Mouse (Mus musculus): Measurements from ENCODE around the gene E430018J23Rik. TPM values are rescaled to one million over a fixed set of nuclear protein-coding genes. Genes with fewer than 3 reads are reported as not detected.

E430018J23Rik gene
- polyA plus RNA-seq (2012; rRNA removed): 4.3 and 6.4 TPM in 2 replicates

DNA sequence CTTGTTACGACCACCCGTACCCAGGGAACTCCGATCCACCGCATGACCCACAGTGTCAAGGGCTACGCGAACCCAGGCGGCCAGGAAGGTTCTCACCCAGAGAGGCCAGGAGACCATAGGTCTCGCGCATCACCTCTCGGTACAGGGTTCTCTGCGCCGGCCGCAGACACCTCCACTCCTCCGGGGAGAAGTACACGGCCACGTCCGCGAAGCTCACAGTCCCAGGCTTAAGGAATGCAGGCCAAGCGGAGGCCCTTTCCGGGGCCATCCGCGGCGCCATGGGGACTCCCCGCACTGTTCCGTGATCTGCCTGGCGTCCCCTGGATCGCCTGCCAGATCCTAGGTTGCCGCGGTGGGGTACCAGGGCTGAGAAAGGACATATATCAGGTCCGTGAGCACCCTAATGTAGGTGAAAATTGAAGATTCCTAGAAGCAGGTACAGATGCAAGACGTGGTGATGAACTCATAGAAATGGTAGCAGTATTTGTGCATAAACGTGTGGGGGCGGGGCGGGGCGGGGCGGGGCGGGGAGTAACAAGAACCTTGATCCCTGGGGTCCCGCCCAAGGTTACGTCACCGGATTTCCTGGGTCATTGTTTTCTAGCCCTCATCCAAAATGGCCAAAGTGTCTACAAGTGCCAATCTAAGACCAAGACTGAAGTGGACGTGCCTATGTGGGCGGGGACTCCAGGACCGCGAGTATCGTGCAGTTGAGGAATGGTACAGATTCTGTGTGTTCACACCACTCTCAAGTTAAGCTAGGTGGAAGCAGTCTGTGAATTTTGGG, at the start of gene E430018J23Rik:
Gene E430018J23Rik (minus strand): TSS at position 473 of the 787 bp plus-strand sequence.
- Histone ChIP-seq H3K36me3 (ENCODE audit: control insufficient read depth, insufficient read depth, low read length) (0 out of 2 replicates have a peak, but pooled peaks cover 2% of the 10 kb centered on the region), H3K27ac (ENCODE audit: insufficient read depth, low read length) (peak within 1 kb of the TSS; percentile 95), H3K4me1 (ENCODE audit: control insufficient read depth, insufficient read depth, insufficient read length) (peaks cover 6% of the 10 kb centered on the region; the same call in 1 of the 2 replicates), H3K4me3 (ENCODE audit: extremely low read depth, insufficient read depth, insufficient read length) (peak within 1 kb of the TSS; percentile 96), H3K27me3 (ENCODE audit: control insufficient read depth, insufficient read depth, low read length) (no peaks in the 10 kb centered on the region)
- TF ChIP-seq POLR2A (IDR thresholded peaks at IDR 0.05; ENCODE audit: low read depth, low read length) (peak; percentile 53), CTCF (IDR thresholded peaks at IDR 0.05; ENCODE audit: extremely low read depth, insufficient read depth, insufficient read length, insufficient replicate concordance) (no peak)
- DNase-seq (ENCODE audit: low read depth in 1 of 2, low spot score in 2 of 2): peak; percentile 93 to 97
- under 1% methylated on average over 45 of the region's 45 CpGs for WGBS

DNA sequence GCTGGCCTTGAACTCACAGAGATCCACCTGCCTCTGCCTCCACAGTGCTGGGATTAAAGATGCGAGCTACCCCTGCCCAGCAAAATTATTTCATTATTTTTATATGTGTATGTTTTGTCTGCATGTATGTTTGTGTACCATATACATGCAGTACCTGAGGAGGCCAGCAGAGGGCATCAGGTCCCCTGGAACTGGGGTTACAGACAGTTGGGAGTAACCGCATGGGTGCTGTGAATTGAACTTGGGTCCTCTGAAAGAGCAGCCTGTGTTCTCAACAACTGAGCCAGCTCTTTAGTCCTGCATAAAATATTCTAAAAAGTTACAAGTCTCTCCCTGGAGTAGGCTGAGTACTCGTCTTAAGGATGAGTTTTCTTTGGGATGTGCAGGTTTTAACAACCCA, 44.3 kb upstream of the E430018J23Rik start:
- WGBS: 94% methylated on average over 3 of the region's 3 CpGs

GRCm38 (mm10) chr7:127435206-127435605, 41.8 kb upstream of the E430018J23Rik start:
- Histone ChIP-seq H3K4me1 (ENCODE audit: control insufficient read depth, insufficient read depth, insufficient read length) (no peaks in the 10 kb centered on the region), H3K27me3 (ENCODE audit: control insufficient read depth, insufficient read depth, low read length) (no peaks in the 10 kb centered on the region), H3K36me3 (ENCODE audit: control insufficient read depth, insufficient read depth, low read length) (no peaks in the 10 kb centered on the region), H3K27ac (ENCODE audit: insufficient read depth, low read length) (no peak overlapping the region), H3K4me3 (ENCODE audit: extremely low read depth, insufficient read depth, insufficient read length) (no peak overlapping the region)
- 82% methylated on average over 4 of the region's 4 CpGs for WGBS
- TF ChIP-seq POLR2A (IDR thresholded peaks at IDR 0.05; ENCODE audit: low read depth, low read length) (no peak), CTCF (IDR thresholded peaks at IDR 0.05; ENCODE audit: extremely low read depth, insufficient read depth, insufficient read length, insufficient replicate concordance) (no peak)
- no peak for DNase-seq (ENCODE audit: low read depth in 1 of 2, low spot score in 2 of 2)

More for the DNA sequence above, 44.3 kb upstream of the E430018J23Rik start:
- H3K27me3 ChIP-seq (ENCODE audit: control insufficient read depth, insufficient read depth, low read length): no peaks in the 10 kb centered on the region
- peak; percentile 31; the same call in 1 of the 2 replicates for TF ChIP-seq CTCF (IDR thresholded peaks at IDR 0.05; ENCODE audit: extremely low read depth, insufficient read depth, insufficient read length, insufficient replicate concordance)
- TF ChIP-seq POLR2A (IDR thresholded peaks at IDR 0.05; ENCODE audit: low read depth, low read length): no peak
- no peak overlapping the region for H3K4me3 ChIP-seq (ENCODE audit: extremely low read depth, insufficient read depth, insufficient read length)
- peaks cover 2% of the 10 kb centered on the region; the same call in 1 of the 2 replicates for H3K36me3 ChIP-seq (ENCODE audit: control insufficient read depth, insufficient read depth, low read length)
- no peaks in the 10 kb centered on the region for H3K4me1 ChIP-seq (ENCODE audit: control insufficient read depth, insufficient read depth, insufficient read length)
- no peak for DNase-seq (ENCODE audit: low read depth in 1 of 2, low spot score in 2 of 2)
- no peak overlapping the region for H3K27ac ChIP-seq (ENCODE audit: insufficient read depth, low read length)

GRCm38 (mm10) chr7:127426354-127426753, 32.9 kb upstream of the E430018J23Rik start:
- 66% methylated on average over 3 of the region's 3 CpGs for WGBS
- 0 out of 2 replicates have a peak, but pooled peaks cover under 1% of the 10 kb centered on the region for H3K4me1 ChIP-seq (ENCODE audit: control insufficient read depth, insufficient read depth, insufficient read length)
- no peaks in the 10 kb centered on the region for H3K36me3 ChIP-seq (ENCODE audit: control insufficient read depth, insufficient read depth, low read length)
- H3K27ac ChIP-seq (ENCODE audit: insufficient read depth, low read length): no peak overlapping the region
- no peak for DNase-seq (ENCODE audit: low read depth in 1 of 2, low spot score in 2 of 2)
- H3K27me3 ChIP-seq (ENCODE audit: control insufficient read depth, insufficient read depth, low read length): no peaks in the 10 kb centered on the region
- TF ChIP-seq CTCF (IDR thresholded peaks at IDR 0.05; ENCODE audit: extremely low read depth, insufficient read depth, insufficient read length, insufficient replicate concordance): no peak
- TF ChIP-seq POLR2A (IDR thresholded peaks at IDR 0.05; ENCODE audit: low read depth, low read length): no peak
- no peak overlapping the region for H3K4me3 ChIP-seq (ENCODE audit: extremely low read depth, insufficient read depth, insufficient read length)

DNA sequence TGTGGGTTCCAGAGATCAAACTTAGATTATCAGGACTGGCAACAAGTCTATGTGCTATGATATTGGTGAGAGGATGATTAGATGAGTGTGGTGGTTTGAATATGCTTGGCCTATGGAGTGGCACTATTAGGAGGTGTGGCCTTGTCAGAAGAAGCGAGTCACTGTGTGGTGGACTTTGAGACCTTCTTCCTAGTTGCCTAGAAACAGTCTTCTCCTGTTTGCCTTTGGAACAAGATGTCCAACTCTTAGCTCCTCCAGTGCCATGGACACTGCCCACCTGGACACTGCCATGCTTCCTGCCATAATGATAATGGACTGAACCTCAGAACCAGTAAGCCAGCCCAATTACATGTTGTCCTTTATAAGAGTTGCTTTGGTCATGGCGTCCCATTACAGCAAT, 32.5 kb upstream of the E430018J23Rik start:
- no peak overlapping the region for H3K27ac ChIP-seq (ENCODE audit: insufficient read depth, low read length)
- H3K4me3 ChIP-seq (ENCODE audit: extremely low read depth, insufficient read depth, insufficient read length): no peak overlapping the region
- H3K36me3 ChIP-seq (ENCODE audit: control insufficient read depth, insufficient read depth, low read length): no peaks in the 10 kb centered on the region
- no peak for DNase-seq (ENCODE audit: low read depth in 1 of 2, low spot score in 2 of 2)
- H3K27me3 ChIP-seq (ENCODE audit: control insufficient read depth, insufficient read depth, low read length): no peaks in the 10 kb centered on the region
- WGBS: 92% methylated on average over 2 of the region's 2 CpGs
- TF ChIP-seq POLR2A (IDR thresholded peaks at IDR 0.05; ENCODE audit: low read depth, low read length) (no peak), CTCF (IDR thresholded peaks at IDR 0.05; ENCODE audit: extremely low read depth, insufficient read depth, insufficient read length, insufficient replicate concordance) (no peak)
- 0 out of 2 replicates have a peak, but pooled peaks cover 3% of the 10 kb centered on the region for H3K4me1 ChIP-seq (ENCODE audit: control insufficient read depth, insufficient read depth, insufficient read length)

GRCm38 (mm10) chr7:127425291-127425690, 31.9 kb upstream of the E430018J23Rik start:
- no peak overlapping the region for H3K4me3 ChIP-seq (ENCODE audit: extremely low read depth, insufficient read depth, insufficient read length)
- H3K4me1 ChIP-seq (ENCODE audit: control insufficient read depth, insufficient read depth, insufficient read length): 0 out of 2 replicates have a peak, but pooled peaks cover 3% of the 10 kb centered on the region
- H3K27me3 ChIP-seq (ENCODE audit: control insufficient read depth, insufficient read depth, low read length): no peaks in the 10 kb centered on the region
- H3K27ac ChIP-seq (ENCODE audit: insufficient read depth, low read length): no peak overlapping the region
- no peaks in the 10 kb centered on the region for H3K36me3 ChIP-seq (ENCODE audit: control insufficient read depth, insufficient read depth, low read length)
- DNase-seq (ENCODE audit: low read depth in 1 of 2, low spot score in 2 of 2): no peak
- TF ChIP-seq POLR2A (IDR thresholded peaks at IDR 0.05; ENCODE audit: low read depth, low read length): no peak
- no peak for TF ChIP-seq CTCF (IDR thresholded peaks at IDR 0.05; ENCODE audit: extremely low read depth, insufficient read depth, insufficient read length, insufficient replicate concordance)
- 90% methylated on average over 3 of the region's 3 CpGs for WGBS

GRCm38 (mm10) chr7:127422247-127422646, 28.8 kb upstream of the E430018J23Rik start:
- WGBS: 2% methylated on average over 15 of the region's 15 CpGs
- peaks cover 7% of the 10 kb centered on the region for H3K36me3 ChIP-seq (ENCODE audit: control insufficient read depth, insufficient read depth, low read length)
- H3K27me3 ChIP-seq (ENCODE audit: control insufficient read depth, insufficient read depth, low read length): no peaks in the 10 kb centered on the region
- H3K27ac ChIP-seq (ENCODE audit: insufficient read depth, low read length): no peak overlapping the region
- DNase-seq (ENCODE audit: low read depth in 1 of 2, low spot score in 2 of 2): no peak
- no peak for TF ChIP-seq POLR2A (IDR thresholded peaks at IDR 0.05; ENCODE audit: low read depth, low read length)
- no peak for TF ChIP-seq CTCF (IDR thresholded peaks at IDR 0.05; ENCODE audit: extremely low read depth, insufficient read depth, insufficient read length, insufficient replicate concordance)
- H3K4me1 ChIP-seq (ENCODE audit: control insufficient read depth, insufficient read depth, insufficient read length): 0 out of 2 replicates have a peak, but pooled peaks cover 3% of the 10 kb centered on the region
- H3K4me3 ChIP-seq (ENCODE audit: extremely low read depth, insufficient read depth, insufficient read length): peak overlapping the region; percentile 51
